Mouse (Mus musculus) limb, embryonic 14.5 days (tissue): ENCODE results near the gene Ahnak. TPM values are rescaled to one million over a fixed set of nuclear protein-coding genes. Genes with fewer than 3 reads are reported as not detected.
"Not testable (repeated sequence)": the region's sequence is repeated elsewhere in the genome, so short reads cannot be mapped to it uniquely, and the experiment has no call there.

Source experiments
- ATAC-seq: fragments of 200-750 bp; cut with Nextera tagmentation; 2 replicates; pipeline ENCODE4 v1.8.0; 2017; ENCODE audit warnings: low read depth, moderate number of reproducible peaks, moderate TSS enrichment; ENCODE audit not compliant: low FRiP score
- DNase-seq: peaks from one replicate; pipeline ENCODE4 v3.0.0-alpha.2; 2015; ENCODE audit warnings: low spot score
- H3K27ac ChIP-seq: fragments of 300-500 bp; sonication (generic); replicated peaks from 2 replicates; pipeline ENCODE4 v1.5.1; 2014; ENCODE audit warnings: low read depth, mild to moderate bottlenecking, low read length, moderate library complexity, mixed read lengths
- H3K27me3 ChIP-seq: fragments of 300-500 bp; sonication (generic); 2 replicates; pipeline ENCODE4 v1.6.1; 2014; ENCODE audit warnings: low read length, mixed read lengths; ENCODE audit not compliant: control insufficient read depth, insufficient read depth
- H3K36me3 ChIP-seq: fragments of 300-500 bp; sonication (generic); 2 replicates; pipeline ENCODE4 v1.6.1; 2014; ENCODE audit warnings: mild to moderate bottlenecking, low read length, moderate library complexity, mixed read lengths; ENCODE audit not compliant: control insufficient read depth, insufficient read depth
- H3K4me1 ChIP-seq: fragments of 300-500 bp; sonication (generic); 2 replicates; pipeline ENCODE4 v1.6.1; 2014; ENCODE audit warnings: antibody characterized with exemption, low read length, mixed read lengths; ENCODE audit not compliant: control insufficient read depth, insufficient read depth
- H3K4me2 ChIP-seq: fragments of 300-500 bp; sonication (generic); replicated peaks from 2 replicates; pipeline ENCODE4 v1.6.1; 2014; ENCODE audit warnings: low read depth, mild to moderate bottlenecking, low read length, moderate library complexity; ENCODE audit not compliant: severe bottlenecking
- H3K4me3 ChIP-seq: fragments of 300-500 bp; sonication (generic); replicated peaks from 2 replicates; pipeline ENCODE4 v1.5.1; 2014; ENCODE audit warnings: low read length
- H3K9ac ChIP-seq: fragments of 300-500 bp; sonication (generic); 2 replicates; pipeline ENCODE4 v1.6.1; 2014; ENCODE audit warnings: mild to moderate bottlenecking, low read depth, low read length, moderate library complexity; ENCODE audit not compliant: severe bottlenecking
- H3K9me3 ChIP-seq: fragments of 300-500 bp; sonication (generic); 2 replicates; pipeline ENCODE4 v1.6.1; 2016; ENCODE audit warnings: low read length; ENCODE audit not compliant: control insufficient read depth
- POLR2A ChIP-seq: fragments of 200-500 bp; IDR thresholded peaks from 2 replicates; pipeline ENCODE4 v1.8.0; 2012; ENCODE audit warnings: inconsistent platforms, mild to moderate bottlenecking, moderate library complexity, borderline replicate concordance; ENCODE audit not compliant: insufficient read depth, insufficient read length; ENCODE audit errors: extremely low read depth
- WGBS: fragments of 180-500 bp; shearing (Covaris S2); extraction: QIAGEN DNeasy Blood & Tissue Kit; methylation state at CpG from one replicate; pipeline ENCODE4 v1.1.7; 2014; 5-methylcytosine and 5-hydroxymethylcytosine counted together
- polyA plus RNA-seq, 2 experiments: library from polyadenylated mRNA; depleted of rRNA in 1 of 2; stranded (reverse) in 1 of 2; unstranded in 1 of 2; fragments of >200 nt; fragmentation: Nextera tagmentation in 1 of 2; extraction: Ambion mirVana in 1 of 2; gene quantifications; 2 replicates each; pipeline versions ENCODE4 v1.2.1 to v1.2.3; 2012 to 2014

Ahnak gene
- polyA plus RNA-seq, 2 experiments: 31.4 to 61.6 TPM

GRCm38 (mm10) chr19:9082191-9083009 lies 93.3 kb downstream of the Ahnak start:
- Histone ChIP-seq H3K27ac (no peak overlapping the region), H3K9me3 (no peaks in the 10 kb centered on the region), H3K9ac (peak overlapping the region; percentile 26; the same call in 1 of the 2 replicates), H3K27me3 (no peaks in the 10 kb centered on the region), H3K4me1 (no peaks in the 10 kb centered on the region; the same call in 1 of the 2 replicates), H3K4me2 (peak overlapping the region; percentile 35), H3K36me3 (no peaks in the 10 kb centered on the region), H3K4me3 (no peak overlapping the region; the same call in 1 of the 2 replicates)
- 17% methylated on average over 23 of the region's 23 CpGs for WGBS
- no peak for TF ChIP-seq POLR2A
- ATAC-seq (peak; percentile 93), DNase-seq (peak; percentile 91)

- no peaks in the 10 kb centered on the region for H3K9me3 ChIP-seq
- 79% methylated on average over 2 of the region's 2 CpGs for WGBS
- TF ChIP-seq POLR2A: no peak
- no peaks in the 10 kb centered on the region; the same call in 1 of the 2 replicates for H3K4me1 ChIP-seq
- no peaks in the 10 kb centered on the region for H3K27me3 ChIP-seq
- peak overlapping the region; percentile 35; the same call in 1 of the 2 replicates for H3K4me2 ChIP-seq
- DNase-seq (no peak), ATAC-seq (no peak)
- no peak overlapping the region for H3K27ac ChIP-seq
- H3K4me3 ChIP-seq: no peak overlapping the region
- peak overlapping the region; percentile 26; the same call in 1 of the 2 replicates for H3K9ac ChIP-seq
- no peaks in the 10 kb centered on the region for H3K36me3 ChIP-seq
Measured at GRCm38 (mm10) chr19:9083010-9083355, 93.9 kb downstream of the Ahnak start.

DNA sequence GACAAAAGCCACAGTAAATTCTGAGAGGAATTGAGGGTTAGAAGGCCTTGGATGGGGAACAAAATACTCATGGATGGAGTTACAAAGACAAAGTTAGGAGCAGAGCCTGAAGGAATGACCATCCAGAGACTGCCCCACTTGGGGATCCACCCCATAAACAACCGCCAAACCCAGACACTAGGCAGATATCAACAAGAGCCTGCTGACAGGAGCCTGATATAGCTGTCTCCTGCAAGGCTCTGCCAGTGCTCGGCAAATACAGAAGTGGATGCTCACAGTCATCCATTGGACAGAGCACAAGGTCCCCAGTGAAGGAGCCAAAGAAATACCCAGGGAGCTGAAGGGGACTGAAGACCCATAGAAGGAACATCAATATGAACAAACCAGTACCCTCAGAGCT lies 94.8 kb downstream of the Ahnak start:
- not testable (repeated sequence) for H3K4me2 ChIP-seq, DNase-seq, H3K9ac ChIP-seq, ATAC-seq, H3K9me3 ChIP-seq, H3K4me3 ChIP-seq, H3K27ac ChIP-seq, H3K27me3 ChIP-seq, H3K4me1 ChIP-seq, H3K36me3 ChIP-seq
- WGBS: 61% methylated on average over 2 of the region's 2 CpGs

- no peaks in the 10 kb centered on the region for H3K36me3 ChIP-seq
- H3K9me3 ChIP-seq: no peaks in the 10 kb centered on the region
- no peak for ATAC-seq
- no peaks in the 10 kb centered on the region for H3K4me1 ChIP-seq
- H3K9ac ChIP-seq: no peak within 1 kb of the TSS
- H3K27me3 ChIP-seq: no peaks in the 10 kb centered on the region
- no peak within 1 kb of the TSS for H3K4me2 ChIP-seq
- no peak for TF ChIP-seq POLR2A
- DNase-seq: no peak
- WGBS: 74% methylated on average over 4 of the region's 4 CpGs
- H3K27ac ChIP-seq: no peak within 1 kb of the TSS
- H3K4me3 ChIP-seq: no peak within 1 kb of the TSS
Measured at GRCm38 (mm10) chr19:9087821-9088220, 98.7 kb downstream of the Ahnak start, which contains the start of gene Scgb1a1. TSS of gene Scgb1a1 (minus strand) at chr19:9087958.

DNA sequence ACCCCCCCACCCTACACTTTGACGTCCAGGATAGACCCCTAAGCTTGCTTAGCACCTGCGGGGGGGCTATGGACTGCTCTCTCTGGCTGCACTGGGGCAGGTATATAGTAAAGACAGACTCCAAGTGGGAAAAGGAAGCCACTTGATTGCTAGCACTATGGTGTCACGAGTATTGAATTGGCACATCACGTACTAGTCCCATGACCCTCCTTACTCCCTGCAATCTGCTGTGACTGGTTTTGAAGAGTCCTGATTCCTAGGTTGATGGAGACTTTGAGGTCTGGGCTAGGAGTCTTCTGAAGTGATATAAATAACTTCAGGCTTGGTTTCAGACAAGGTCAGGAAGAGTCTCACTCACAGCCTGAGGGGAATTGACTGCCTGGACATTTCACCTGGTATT lies 101.1 kb downstream of the Ahnak start:
- no peak for TF ChIP-seq POLR2A
- 68% methylated on average over 4 of the region's 4 CpGs for WGBS
- Histone ChIP-seq H3K4me3 (no peak overlapping the region), H3K4me2 (no peak overlapping the region), H3K4me1 (no peaks in the 10 kb centered on the region), H3K9ac (no peak overlapping the region), H3K36me3 (no peaks in the 10 kb centered on the region), H3K27ac (no peak overlapping the region), H3K27me3 (no peaks in the 10 kb centered on the region), H3K9me3 (no peaks in the 10 kb centered on the region)
- no peak for DNase-seq
- ATAC-seq: no peak
